Mouse (Mus musculus): ENCODE measurements around the gene Eva1c. TPM values are rescaled to one million over a fixed set of nuclear protein-coding genes. Genes with fewer than 3 reads are reported as not detected.

Eva1c gene
- 0.16 and 0.43 TPM in 2 replicates for polyA plus RNA-seq (2016; fragmentation: Nextera tagmentation; extraction: Ambion mirVana)

DNA sequence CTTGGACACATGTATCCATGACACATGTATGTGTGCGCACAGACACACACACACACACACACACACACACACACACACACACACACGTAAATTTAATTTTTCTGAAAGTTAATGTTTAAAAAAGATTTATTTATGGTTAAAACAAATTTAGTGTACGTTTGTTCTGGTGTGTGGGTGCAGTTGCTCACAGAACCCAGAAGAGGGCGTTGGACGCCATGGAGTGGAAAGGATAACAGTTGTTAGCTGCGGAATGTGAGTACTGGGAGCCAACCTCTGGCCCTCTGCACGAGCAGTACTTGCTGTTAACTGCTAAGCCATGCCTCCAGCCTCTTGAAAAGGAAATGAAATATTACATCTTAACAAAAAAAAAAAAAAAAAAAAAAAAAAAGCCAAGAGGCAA lies at the start of gene Eva1c:
TSS of gene Eva1c (plus strand) at position 263 of the 400 bp plus-strand sequence.
- Histone ChIP-seq H3K27me3 (ENCODE audit: low read depth, poor library complexity, severe bottlenecking) (peaks cover 46% of the 10 kb centered on the region), H3K36me3 (no peaks in the 10 kb centered on the region), H3K9me3 (replicated peaks) (no peaks in the 10 kb centered on the region), H3K27ac (no peak within 1 kb of the TSS), H3K4me3 (no peak within 1 kb of the TSS), H3K4me1 (peaks cover 20% of the 10 kb centered on the region)
- DNase-seq (ENCODE audit: low spot score), result no peak
- WGBS, result 73% methylated on average over 7 of the region's 7 CpGs

GRCm38 (mm10) chr16:90779783-90780182 lies 46.7 kb upstream of the Eva1c start:
- no peaks in the 10 kb centered on the region for H3K9me3 ChIP-seq (replicated peaks)
- no peak for DNase-seq (ENCODE audit: low spot score)
- WGBS, result 64% methylated on average over 11 of the region's 11 CpGs
- H3K36me3 ChIP-seq, result peaks cover 97% of the 10 kb centered on the region
- no peak overlapping the region for H3K27ac ChIP-seq
- H3K4me1 ChIP-seq, result no peaks in the 10 kb centered on the region
- H3K4me3 ChIP-seq, result no peak overlapping the region
- H3K27me3 ChIP-seq (ENCODE audit: low read depth, poor library complexity, severe bottlenecking), result no peaks in the 10 kb centered on the region

- Histone ChIP-seq H3K4me1 (no peaks in the 10 kb centered on the region), H3K36me3 (peaks cover 97% of the 10 kb centered on the region), H3K27me3 (ENCODE audit: low read depth, poor library complexity, severe bottlenecking) (no peaks in the 10 kb centered on the region), H3K9me3 (replicated peaks) (no peaks in the 10 kb centered on the region), H3K27ac (no peak overlapping the region), H3K4me3 (no peak overlapping the region)
- WGBS, result 94% methylated on average over 11 of the region's 11 CpGs
- no peak for DNase-seq (ENCODE audit: low spot score)
Observed at GRCm38 (mm10) chr16:90783302-90783701, 43.2 kb upstream of the Eva1c start.

DNA sequence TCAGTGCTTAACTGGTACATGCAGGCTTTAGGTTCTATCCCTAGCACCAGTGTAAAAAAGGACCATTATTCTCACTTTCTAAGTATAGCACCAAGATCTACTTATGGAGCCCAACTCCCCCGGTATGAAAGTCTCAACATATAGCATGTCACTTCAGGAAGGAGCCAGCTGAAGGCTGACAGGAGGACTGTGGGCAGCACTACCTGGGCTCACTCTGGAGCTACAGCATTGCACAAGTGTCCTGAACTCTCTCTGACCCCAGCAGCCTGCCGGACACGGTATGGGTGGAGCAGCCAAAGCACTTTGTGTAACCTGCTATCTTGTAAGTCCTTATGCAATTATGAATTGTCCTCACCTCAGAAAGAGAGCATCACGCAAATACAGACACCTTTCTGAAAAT lies 41.3 kb upstream of the Eva1c start:
- H3K4me3 ChIP-seq, result no peak overlapping the region
- no peak overlapping the region for H3K27ac ChIP-seq
- no peaks in the 10 kb centered on the region for H3K9me3 ChIP-seq (replicated peaks)
- WGBS, result 90% methylated on average over 4 of the region's 4 CpGs
- H3K36me3 ChIP-seq, result peaks cover 97% of the 10 kb centered on the region
- DNase-seq (ENCODE audit: low spot score), result no peak
- no peaks in the 10 kb centered on the region for H3K4me1 ChIP-seq
- no peaks in the 10 kb centered on the region for H3K27me3 ChIP-seq (ENCODE audit: low read depth, poor library complexity, severe bottlenecking)

DNA sequence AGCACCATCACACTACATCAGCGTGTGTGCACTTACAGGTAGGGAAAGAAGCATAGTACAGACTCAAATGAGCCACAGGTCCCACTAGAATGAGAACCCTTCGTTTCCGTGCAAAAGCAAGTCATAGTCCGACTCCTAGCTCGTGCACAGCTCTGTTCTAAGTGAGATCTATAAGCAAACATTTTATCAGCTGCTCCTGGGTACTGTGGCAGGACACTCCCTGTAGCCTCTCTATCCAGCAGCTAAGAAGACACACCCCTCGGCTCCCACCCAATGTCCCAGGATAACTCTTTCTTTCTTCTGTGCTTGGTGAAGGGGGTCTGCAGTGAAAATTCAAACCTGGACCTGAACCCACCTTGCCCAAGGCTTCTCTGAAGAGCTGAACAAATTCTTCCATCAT lies 37.9 kb upstream of the Eva1c start:
- WGBS, result 94% methylated on average over 6 of the region's 6 CpGs

GRCm38 (mm10) chr16:90790946-90791345 lies 35.6 kb upstream of the Eva1c start:
- H3K4me3 ChIP-seq, result no peak overlapping the region
- WGBS, result 96% methylated on average over 6 of the region's 6 CpGs
- peaks cover 99% of the 10 kb centered on the region for H3K36me3 ChIP-seq
- no peaks in the 10 kb centered on the region for H3K9me3 ChIP-seq (replicated peaks)
- no peaks in the 10 kb centered on the region for H3K27me3 ChIP-seq (ENCODE audit: low read depth, poor library complexity, severe bottlenecking)
- H3K27ac ChIP-seq, result no peak overlapping the region
- peaks cover 6% of the 10 kb centered on the region; the same call in 1 of the 2 replicates for H3K4me1 ChIP-seq
- DNase-seq (ENCODE audit: low spot score), result no peak

More for the DNA sequence above, 37.9 kb upstream of the Eva1c start:
- H3K4me1 ChIP-seq, result peaks cover 6% of the 10 kb centered on the region; the same call in 1 of the 2 replicates
- no peak overlapping the region for H3K4me3 ChIP-seq
- H3K27ac ChIP-seq, result no peak overlapping the region
- no peaks in the 10 kb centered on the region for H3K27me3 ChIP-seq (ENCODE audit: low read depth, poor library complexity, severe bottlenecking)
- DNase-seq (ENCODE audit: low spot score), result no peak
- H3K36me3 ChIP-seq, result peaks cover 100% of the 10 kb centered on the region
- H3K9me3 ChIP-seq (replicated peaks), result no peaks in the 10 kb centered on the region

GRCm38 (mm10) chr16:90792066-90792465 lies 34.5 kb upstream of the Eva1c start:
- 84% methylated on average over 5 of the region's 5 CpGs for WGBS
- DNase-seq (ENCODE audit: low spot score), result no peak
- H3K9me3 ChIP-seq (replicated peaks), result no peaks in the 10 kb centered on the region
- H3K4me1 ChIP-seq, result peaks cover 6% of the 10 kb centered on the region; the same call in 1 of the 2 replicates
- no peak overlapping the region for H3K27ac ChIP-seq
- H3K36me3 ChIP-seq, result peaks cover 99% of the 10 kb centered on the region
- no peak overlapping the region for H3K4me3 ChIP-seq
- H3K27me3 ChIP-seq (ENCODE audit: low read depth, poor library complexity, severe bottlenecking), result no peaks in the 10 kb centered on the region

DNA sequence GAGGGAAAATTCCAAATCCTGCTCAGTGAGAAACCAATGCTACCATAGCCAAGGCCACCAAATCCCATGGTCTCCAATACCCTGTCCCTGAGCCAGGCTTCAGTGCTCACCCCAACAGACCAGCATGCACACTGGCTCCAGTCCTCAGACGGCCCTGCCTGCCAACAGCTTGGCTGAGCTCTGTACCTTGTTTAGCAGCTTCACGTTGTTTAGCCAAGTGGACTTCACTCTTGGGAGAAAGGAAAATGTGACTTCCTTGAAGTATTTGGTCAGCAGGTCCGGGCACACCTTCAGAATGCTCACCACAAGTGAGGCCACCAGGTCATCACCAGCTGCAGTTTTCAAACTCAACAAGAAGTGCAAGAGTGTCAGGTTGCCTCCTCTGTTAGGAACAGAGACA lies 34.0 kb upstream of the Eva1c start:
- Histone ChIP-seq H3K9me3 (replicated peaks) (no peaks in the 10 kb centered on the region), H3K4me3 (no peak overlapping the region), H3K27ac (no peak overlapping the region), H3K27me3 (ENCODE audit: low read depth, poor library complexity, severe bottlenecking) (no peaks in the 10 kb centered on the region), H3K36me3 (peaks cover 99% of the 10 kb centered on the region), H3K4me1 (peaks cover 6% of the 10 kb centered on the region; the same call in 1 of the 2 replicates)
- WGBS, result 87% methylated on average over 3 of the region's 3 CpGs
- no peak for DNase-seq (ENCODE audit: low spot score)

GRCm38 (mm10) chr16:90794708-90795107 lies 31.8 kb upstream of the Eva1c start:
- H3K9me3 ChIP-seq (replicated peaks), result no peaks in the 10 kb centered on the region
- DNase-seq (ENCODE audit: low spot score), result no peak
- H3K4me1 ChIP-seq, result peaks cover 6% of the 10 kb centered on the region; the same call in 1 of the 2 replicates
- peaks cover 99% of the 10 kb centered on the region for H3K36me3 ChIP-seq
- H3K27ac ChIP-seq, result no peak overlapping the region
- no peaks in the 10 kb centered on the region for H3K27me3 ChIP-seq (ENCODE audit: low read depth, poor library complexity, severe bottlenecking)
- H3K4me3 ChIP-seq, result no peak overlapping the region

GRCm38 (mm10) chr16:90798446-90798845 lies 28.1 kb upstream of the Eva1c start:
- DNase-seq (ENCODE audit: low spot score), result no peak
- H3K4me1 ChIP-seq, result no peaks in the 10 kb centered on the region
- no peak overlapping the region for H3K4me3 ChIP-seq
- peaks cover 94% of the 10 kb centered on the region for H3K36me3 ChIP-seq
- 90% methylated on average over 8 of the region's 8 CpGs for WGBS
- H3K9me3 ChIP-seq (replicated peaks), result no peaks in the 10 kb centered on the region
- H3K27ac ChIP-seq, result no peak overlapping the region
- H3K27me3 ChIP-seq (ENCODE audit: low read depth, poor library complexity, severe bottlenecking), result no peaks in the 10 kb centered on the region

GRCm38 (mm10) chr16:90798848-90799247 lies 27.7 kb upstream of the Eva1c start:
- Histone ChIP-seq H3K4me1 (no peaks in the 10 kb centered on the region), H3K36me3 (peaks cover 93% of the 10 kb centered on the region), H3K27ac (no peak overlapping the region), H3K27me3 (ENCODE audit: low read depth, poor library complexity, severe bottlenecking) (no peaks in the 10 kb centered on the region), H3K4me3 (no peak overlapping the region), H3K9me3 (replicated peaks) (no peaks in the 10 kb centered on the region)
- DNase-seq (ENCODE audit: low spot score), result no peak
- WGBS, result 90% methylated on average over 5 of the region's 5 CpGs

DNA sequence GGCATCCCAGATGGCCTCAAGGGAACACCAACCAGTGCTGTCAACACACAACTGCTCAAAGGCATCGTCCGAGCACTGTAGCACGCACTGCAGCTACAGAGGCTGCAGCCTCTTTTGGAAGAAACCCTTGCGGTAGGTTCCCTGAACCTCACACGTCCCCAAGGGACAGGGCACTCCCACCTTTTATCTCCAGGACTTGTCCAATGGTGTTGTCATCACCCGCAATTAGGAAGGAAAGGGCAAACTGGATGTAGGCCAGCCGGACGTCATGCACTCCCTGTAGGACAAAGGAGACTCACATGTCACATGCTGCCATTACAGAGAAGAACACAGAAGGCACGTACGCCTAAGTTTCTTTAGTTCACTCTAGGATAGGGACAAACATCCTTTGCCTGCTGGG lies 26.7 kb upstream of the Eva1c start:
- H3K4me1 ChIP-seq, result no peaks in the 10 kb centered on the region
- no peak overlapping the region for H3K27ac ChIP-seq
- H3K36me3 ChIP-seq, result peaks cover 94% of the 10 kb centered on the region
- 94% methylated on average over 10 of the region's 10 CpGs for WGBS
- H3K27me3 ChIP-seq (ENCODE audit: low read depth, poor library complexity, severe bottlenecking), result no peaks in the 10 kb centered on the region
- no peak for DNase-seq (ENCODE audit: low spot score)
- no peak overlapping the region for H3K4me3 ChIP-seq
- no peaks in the 10 kb centered on the region for H3K9me3 ChIP-seq (replicated peaks)

- Histone ChIP-seq H3K27me3 (ENCODE audit: low read depth, poor library complexity, severe bottlenecking) (no peaks in the 10 kb centered on the region), H3K4me3 (no peak overlapping the region), H3K9me3 (replicated peaks) (no peaks in the 10 kb centered on the region), H3K4me1 (no peaks in the 10 kb centered on the region), H3K36me3 (peaks cover 87% of the 10 kb centered on the region), H3K27ac (no peak overlapping the region)
- WGBS, result 96% methylated on average over 5 of the region's 5 CpGs
- DNase-seq (ENCODE audit: low spot score), result no peak
Observed at GRCm38 (mm10) chr16:90801251-90801650, 25.3 kb upstream of the Eva1c start.

DNA sequence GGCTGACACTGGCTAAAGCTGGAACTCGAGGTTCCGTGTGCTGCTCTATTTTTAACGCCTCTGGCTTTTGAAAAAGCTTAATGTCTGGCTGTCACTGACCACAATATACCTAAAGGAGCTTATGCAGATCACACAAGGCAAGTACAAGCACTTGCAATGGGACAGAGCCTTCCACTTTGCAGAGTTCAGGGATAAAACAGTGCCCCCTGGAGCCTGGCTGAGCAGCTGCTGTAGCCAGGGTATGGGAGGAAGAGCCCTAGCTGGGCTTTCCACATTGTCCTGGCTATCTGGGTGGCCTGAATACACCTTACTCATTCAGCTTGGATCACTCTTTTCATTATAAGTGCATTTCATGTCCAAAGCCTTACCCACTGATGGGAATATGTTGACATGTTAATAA lies 24.6 kb upstream of the Eva1c start:
- 94% methylated on average over 3 of the region's 3 CpGs for WGBS
- peak; percentile 36 for DNase-seq (ENCODE audit: low spot score)

More for the DNA sequence above, 24.6 kb upstream of the Eva1c start:
- Histone ChIP-seq H3K27me3 (ENCODE audit: low read depth, poor library complexity, severe bottlenecking) (no peaks in the 10 kb centered on the region), H3K27ac (no peak overlapping the region), H3K4me1 (no peaks in the 10 kb centered on the region), H3K4me3 (no peak overlapping the region), H3K9me3 (replicated peaks) (no peaks in the 10 kb centered on the region), H3K36me3 (peaks cover 80% of the 10 kb centered on the region)
